ENCODE assay signal across 7 mouse cellular contexts in genomic region chr15:98632921-98633320, GRCm38 (mm10). TPM values are rescaled to one million over a fixed set of nuclear protein-coding genes. Genes with fewer than 3 reads are reported as not detected.
DNase-seq lines count a peak whose midpoint lies in the region; ATAC-seq lines count a peak whose summit lies in the region.

No protein-coding gene starts in this region.

- H3K9ac ChIP-seq in lung, embryonic 15.5 days: peak overlapping the region; percentile 43
- H3K9ac ChIP-seq in forebrain, embryonic 11.5 days (ENCODE audit: low read length): peak overlapping the region; percentile 51; the same call in 1 of the 2 replicates
- no peak overlapping the region for H3K9ac ChIP-seq in liver, embryonic 13.5 days

- peak overlapping the region; percentile 95 for H3K4me2 ChIP-seq in lung, embryonic 15.5 days
- H3K4me2 ChIP-seq in forebrain, embryonic 11.5 days (ENCODE audit: low read depth, low read length, severe bottlenecking): peak overlapping the region; percentile 97
- peak overlapping the region; percentile 43; the same call in 1 of the 2 replicates for H3K4me2 ChIP-seq in liver, embryonic 13.5 days

- DNase-seq in lung, postnatal 25 days (ENCODE audit: low spot score): no peak
- no peak for DNase-seq in forebrain, embryonic 11.5 days (ENCODE audit: low spot score)
- no peak for DNase-seq in liver, embryonic 13.5 days
- DNase-seq in natural killer cell, adult 2 months (ENCODE audit: low spot score in 2 of 2): no peak
- DNase-seq in ovary, postnatal 14 days (ENCODE audit: low spot score): no peak

- H3K36me3 ChIP-seq in lung, embryonic 15.5 days: no peaks in the 10 kb centered on the region
- no peaks in the 10 kb centered on the region for H3K36me3 ChIP-seq in forebrain, embryonic 11.5 days (ENCODE audit: control insufficient read depth, insufficient read depth, low read length)
- H3K36me3 ChIP-seq in liver, embryonic 13.5 days: no peaks in the 10 kb centered on the region

- peaks cover 56% of the 10 kb centered on the region for H3K27me3 ChIP-seq in lung, embryonic 15.5 days
- H3K27me3 ChIP-seq in forebrain, embryonic 11.5 days (ENCODE audit: control insufficient read depth, insufficient read depth, low read length): peaks cover 55% of the 10 kb centered on the region
- H3K27me3 ChIP-seq in liver, embryonic 13.5 days: peaks cover 100% of the 10 kb centered on the region

- peaks cover 76% of the 10 kb centered on the region for H3K4me1 ChIP-seq in lung, embryonic 15.5 days
- H3K4me1 ChIP-seq in forebrain, embryonic 11.5 days (replicated peaks; ENCODE audit: control insufficient read depth, insufficient read depth, low read length): peaks cover 42% of the 10 kb centered on the region
- peaks cover 47% of the 10 kb centered on the region for H3K4me1 ChIP-seq in liver, embryonic 13.5 days (replicated peaks)

- H3K4me3 ChIP-seq in lung, embryonic 15.5 days: peak overlapping the region; percentile 88; the same call in 1 of the 2 replicates
- H3K4me3 ChIP-seq in forebrain, embryonic 11.5 days (ENCODE audit: low read depth, low read length): peak overlapping the region; percentile 83
- H3K4me3 ChIP-seq in liver, embryonic 13.5 days (replicated peaks): no peak overlapping the region; the same call in 1 of the 2 replicates

- 0% methylated on average over 4 of the region's 4 CpGs for WGBS in lung, embryonic 15.5 days
- 0% methylated on average over 4 of the region's 4 CpGs for WGBS in forebrain, embryonic 11.5 days
- 0% methylated on average over 4 of the region's 4 CpGs for WGBS in liver, embryonic 13.5 days (ENCODE audit: insufficient replicate concordance)

- H3K9me3 ChIP-seq in lung, embryonic 15.5 days: no peaks in the 10 kb centered on the region
- H3K9me3 ChIP-seq in forebrain, embryonic 11.5 days (ENCODE audit: control insufficient read depth, low read length): no peaks in the 10 kb centered on the region
- H3K9me3 ChIP-seq in liver, embryonic 13.5 days (replicated peaks): no peaks in the 10 kb centered on the region

- no peak overlapping the region for H3K27ac ChIP-seq in lung, embryonic 15.5 days
- H3K27ac ChIP-seq in forebrain, embryonic 11.5 days (ENCODE audit: low read depth, low read length): no peak overlapping the region
- no peak overlapping the region for H3K27ac ChIP-seq in liver, embryonic 13.5 days

- ATAC-seq in lung, embryonic 15.5 days (ENCODE audit: borderline replicate concordance, extremely low read depth, low FRiP score, low TSS enrichment): no peak
- ATAC-seq in forebrain, embryonic 11.5 days (replicated peaks; ENCODE audit: low FRiP score): no peak
- ATAC-seq in liver, embryonic 13.5 days (ENCODE audit: low read depth): no peak
- ATAC-seq in megakaryocyte-erythroid progenitor cell, adult 5-6 weeks (replicated peaks; ENCODE audit: low FRiP score, low TSS enrichment, poor library complexity, severe bottlenecking): no peak

RNA-seq across cellular contexts. Expression of gene Cacnb3, which starts 2.3 kb away (rescaled TPM):
- 26.7 and 27.2 TPM in 2 replicates for polyA plus RNA-seq in lung, embryonic 15.5 days (2015; fragmentation: Nextera tagmentation; extraction: Ambion mirVana)
- polyA plus RNA-seq in forebrain, embryonic 11.5 days (2014; fragmentation: Nextera tagmentation; extraction: Ambion mirVana): 45.3 and 46.9 TPM in 2 replicates
- 1.4 and 1.5 TPM in 2 replicates for polyA plus RNA-seq in liver, embryonic 13.5 days (2015; fragmentation: Nextera tagmentation; extraction: Ambion mirVana)
- not detected in 2 replicates for total RNA-seq in megakaryocyte-erythroid progenitor cell, adult 5-6 weeks (2014; fragmentation: Nextera tagmentation)
- not detected in 2 replicates for total RNA-seq in megakaryocyte-erythroid progenitor cell, adult 5-6 weeks (2017)

RNA-seq across cellular contexts. Expression of gene Adcy6, which starts 23.0 kb away (rescaled TPM):
- polyA plus RNA-seq in lung, embryonic 15.5 days (2015; fragmentation: Nextera tagmentation; extraction: Ambion mirVana): 22.4 and 23.2 TPM in 2 replicates
- 11.2 and 12.3 TPM in 2 replicates for polyA plus RNA-seq in forebrain, embryonic 11.5 days (2014; fragmentation: Nextera tagmentation; extraction: Ambion mirVana)
- 5.2 and 6.2 TPM in 2 replicates for polyA plus RNA-seq in liver, embryonic 13.5 days (2015; fragmentation: Nextera tagmentation; extraction: Ambion mirVana)
- total RNA-seq in megakaryocyte-erythroid progenitor cell, adult 5-6 weeks (2014; fragmentation: Nextera tagmentation): 55.8 and 57.2 TPM in 2 replicates
- 28.8 and 45.9 TPM in 2 replicates for total RNA-seq in megakaryocyte-erythroid progenitor cell, adult 5-6 weeks (2017)

RNA-seq across cellular contexts. Expression of gene Ddx23, which starts 29.8 kb away (rescaled TPM):
- 22.5 and 22.9 TPM in 2 replicates for polyA plus RNA-seq in lung, embryonic 15.5 days (2015; fragmentation: Nextera tagmentation; extraction: Ambion mirVana)
- polyA plus RNA-seq in forebrain, embryonic 11.5 days (2014; fragmentation: Nextera tagmentation; extraction: Ambion mirVana): 24.2 and 31.2 TPM in 2 replicates
- polyA plus RNA-seq in liver, embryonic 13.5 days (2015; fragmentation: Nextera tagmentation; extraction: Ambion mirVana): 14.7 and 15.5 TPM in 2 replicates
- 79.8 and 96.4 TPM in 2 replicates for total RNA-seq in megakaryocyte-erythroid progenitor cell, adult 5-6 weeks (2014; fragmentation: Nextera tagmentation)
- total RNA-seq in megakaryocyte-erythroid progenitor cell, adult 5-6 weeks (2017): 152 and 181 TPM in 2 replicates

RNA-seq across cellular contexts. Expression of gene Rnd1, which starts 44.3 kb away (rescaled TPM):
- polyA plus RNA-seq in lung, embryonic 15.5 days (2015; fragmentation: Nextera tagmentation; extraction: Ambion mirVana): 0.63 and 0.92 TPM in 2 replicates
- 1.9 and 2.8 TPM in 2 replicates for polyA plus RNA-seq in forebrain, embryonic 11.5 days (2014; fragmentation: Nextera tagmentation; extraction: Ambion mirVana)
- polyA plus RNA-seq in liver, embryonic 13.5 days (2015; fragmentation: Nextera tagmentation; extraction: Ambion mirVana): 0.35 and 0.37 TPM in 2 replicates
- 0.64 TPM in 1 of 2 replicates, not detected in the other for total RNA-seq in megakaryocyte-erythroid progenitor cell, adult 5-6 weeks (2014; fragmentation: Nextera tagmentation)
- total RNA-seq in megakaryocyte-erythroid progenitor cell, adult 5-6 weeks (2017): 0.61 TPM in 1 of 2 replicates, not detected in the other

Comparison
In these comparisons a context has a peak if more than half of its experiments do, and no peak if none do; other contexts are left out.
1. H3K4me2 ChIP-seq: peak in every context shown above with its lines; median percentile 97 in forebrain, embryonic 11.5 days; 95 in lung, embryonic 15.5 days; 43 in liver, embryonic 13.5 days.
2. RNA of gene Cacnb3, which starts 2.3 kb away (polyA plus RNA-seq): 45.3 to 46.9 TPM in forebrain, embryonic 11.5 days and 26.7 to 27.2 TPM in lung, embryonic 15.5 days; 1.4 to 1.5 TPM in liver, embryonic 13.5 days; every median in the first group is over 10 times any median in the second.